Mouse (Mus musculus) E14TG2a.4 (cell line): Measurements from ENCODE around the gene Ccser2.
A peak's percentile ranks its signal among the peaks of the same experiment; 100 is the strongest.

Experiments
- H3K27me3 ChIP-seq: 2 replicates; pipeline ENCODE4 v1.6.1; 2014; ENCODE audit warnings: low read length, control low read depth; ENCODE audit not compliant: insufficient read depth
- H3K36me3 ChIP-seq: 2 replicates; pipeline ENCODE4 v1.6.1; 2014; ENCODE audit warnings: low read length, control low read depth; ENCODE audit not compliant: insufficient read depth
- H3K4me1 ChIP-seq: replicated peaks from 2 replicates; pipeline ENCODE4 v1.6.1; 2014; ENCODE audit warnings: low read depth, low read length, control low read depth
- H3K4me3 ChIP-seq: replicated peaks from 2 replicates; pipeline ENCODE4 v1.5.1; 2014; ENCODE audit warnings: mild to moderate bottlenecking, low read length
- H3K9me3 ChIP-seq: 2 replicates; pipeline ENCODE4 v1.6.1; 2014; ENCODE audit warnings: low read length, control low read depth
- CTCF ChIP-seq: conservative IDR thresholded peaks from 2 replicates; pipeline ENCODE4 v1.5.1; 2014; ENCODE audit warnings: low read length
- NANOG ChIP-seq: IDR thresholded peaks from 2 replicates; pipeline ENCODE4 v1.6.1; 2014; ENCODE audit warnings: borderline replicate concordance, low read length, mixed read lengths
- POU5F1 ChIP-seq: IDR thresholded peaks from 2 replicates; pipeline ENCODE4 v1.6.1; 2014; ENCODE audit warnings: low read length, borderline replicate concordance

Gene Ccser2

GRCm38 (mm10) chr14:36957261-36957660 is 11.3 kb downstream of the Ccser2 start:
- H3K9me3 ChIP-seq: no peaks in the 10 kb centered on the region
- no peak overlapping the region for H3K4me3 ChIP-seq
- no peaks in the 10 kb centered on the region for H3K27me3 ChIP-seq
- TF ChIP-seq CTCF (no peak), NANOG (no peak), POU5F1 (no peak)
- no peaks in the 10 kb centered on the region for H3K36me3 ChIP-seq
- peaks cover 16% of the 10 kb centered on the region for H3K4me1 ChIP-seq

GRCm38 (mm10) chr14:36956717-36957116 is 11.9 kb downstream of the Ccser2 start:
- Histone ChIP-seq H3K27me3 (no peaks in the 10 kb centered on the region), H3K4me3 (no peak overlapping the region), H3K36me3 (no peaks in the 10 kb centered on the region), H3K4me1 (peaks cover 17% of the 10 kb centered on the region), H3K9me3 (no peaks in the 10 kb centered on the region)
- TF ChIP-seq POU5F1: no peak
- no peak for TF ChIP-seq NANOG
- no peak for TF ChIP-seq CTCF

- Histone ChIP-seq H3K27me3 (no peaks in the 10 kb centered on the region), H3K9me3 (no peaks in the 10 kb centered on the region), H3K4me1 (peaks cover 11% of the 10 kb centered on the region), H3K36me3 (no peaks in the 10 kb centered on the region), H3K4me3 (no peak overlapping the region)
- TF ChIP-seq POU5F1 (no peak), CTCF (no peak), NANOG (no peak)
These were observed 15.7 kb downstream of the Ccser2 start for GRCm38 (mm10) chr14:36952687-36953426.

GRCm38 (mm10) chr14:36952142-36952541 is 16.4 kb downstream of the Ccser2 start:
- Histone ChIP-seq H3K36me3 (no peaks in the 10 kb centered on the region), H3K4me1 (peaks cover 4% of the 10 kb centered on the region), H3K4me3 (no peak overlapping the region), H3K9me3 (no peaks in the 10 kb centered on the region), H3K27me3 (no peaks in the 10 kb centered on the region)
- TF ChIP-seq CTCF (peak; percentile 66), NANOG (no peak)

- H3K36me3 ChIP-seq: peaks cover 27% of the 10 kb centered on the region
- H3K4me1 ChIP-seq: peaks cover 11% of the 10 kb centered on the region
- no peaks in the 10 kb centered on the region for H3K27me3 ChIP-seq
- H3K4me3 ChIP-seq: no peak overlapping the region
- peaks cover 16% of the 10 kb centered on the region for H3K9me3 ChIP-seq
- TF ChIP-seq POU5F1 (no peak), CTCF (no peak), NANOG (no peak)
These were observed 25.9 kb downstream of the Ccser2 start for GRCm38 (mm10) chr14:36942716-36943115.

GRCm38 (mm10) chr14:36937941-36938340 is 30.6 kb downstream of the Ccser2 start:
- TF ChIP-seq NANOG (no peak), POU5F1 (no peak), CTCF (no peak)
- Histone ChIP-seq H3K4me3 (no peak overlapping the region), H3K4me1 (peaks cover 13% of the 10 kb centered on the region), H3K27me3 (no peaks in the 10 kb centered on the region), H3K36me3 (peaks cover 37% of the 10 kb centered on the region), H3K9me3 (peaks cover 16% of the 10 kb centered on the region)

GRCm38 (mm10) chr14:36937080-36937878 is 31.3 kb downstream of the Ccser2 start:
- H3K36me3 ChIP-seq: peaks cover 37% of the 10 kb centered on the region

GRCm38 (mm10) chr14:36932638-36933382 is 35.8 kb downstream of the Ccser2 start:
- H3K4me1 ChIP-seq: peaks cover 4% of the 10 kb centered on the region
- no peak for TF ChIP-seq CTCF
- no peak for TF ChIP-seq NANOG
- TF ChIP-seq POU5F1: no peak
- H3K27me3 ChIP-seq: no peaks in the 10 kb centered on the region
- peaks cover 14% of the 10 kb centered on the region for H3K36me3 ChIP-seq
- H3K4me3 ChIP-seq: no peak overlapping the region
- H3K9me3 ChIP-seq: no peaks in the 10 kb centered on the region

More at GRCm38 (mm10) chr14:36937080-36937878, 31.3 kb downstream of the Ccser2 start:
- peaks cover 11% of the 10 kb centered on the region for H3K4me1 ChIP-seq
- no peak overlapping the region for H3K4me3 ChIP-seq
- TF ChIP-seq NANOG (no peak), CTCF (peak; percentile 71)
- H3K27me3 ChIP-seq: no peaks in the 10 kb centered on the region
- peaks cover 16% of the 10 kb centered on the region for H3K9me3 ChIP-seq

- no peaks in the 10 kb centered on the region for H3K4me1 ChIP-seq
- H3K36me3 ChIP-seq: peaks cover 9% of the 10 kb centered on the region; the same call in 1 of the 2 replicates
- TF ChIP-seq POU5F1 (no peak), CTCF (no peak), NANOG (no peak)
- H3K4me3 ChIP-seq: no peak overlapping the region
- H3K27me3 ChIP-seq: no peaks in the 10 kb centered on the region
- no peaks in the 10 kb centered on the region for H3K9me3 ChIP-seq
These were observed 36.5 kb downstream of the Ccser2 start for GRCm38 (mm10) chr14:36932038-36932437.
